9 mouse cellular contexts compared by ENCODE assay signal in genomic region chr14:27022876-27023275, GRCm38 (mm10). TPM values are rescaled to one million over a fixed set of nuclear protein-coding genes. Genes with fewer than 3 reads are reported as not detected.
DNase-seq lines count a peak whose midpoint lies in the region; ATAC-seq and TF ChIP-seq lines count a peak whose summit lies in the region.
"Had no signal": no experiment of that assay in that cellular context is flagged by ENCODE, and none has a peak within 500 bp of the region (broad histone marks: within the 10 kb centered on the region; RNA-seq: fewer than 3 reads in every experiment).

No protein-coding gene starts in this region.

- H3K36me3 ChIP-seq in hindbrain, embryonic 11.5 days (ENCODE audit: control insufficient read depth, insufficient read depth, low read length): no peaks in the 10 kb centered on the region
- H3K36me3 ChIP-seq in hindbrain, embryonic 16.5 days (ENCODE audit: control insufficient read depth, insufficient read depth, low read length): no peaks in the 10 kb centered on the region
- no peaks in the 10 kb centered on the region for H3K36me3 ChIP-seq in ES-Bruce4 (ENCODE audit: control insufficient read depth, insufficient read depth, low read length, poor library complexity, severe bottlenecking)
- no peaks in the 10 kb centered on the region for H3K36me3 ChIP-seq in liver, adult 2 months (ENCODE audit: control insufficient read depth, insufficient read depth, low read length)
- no peaks in the 10 kb centered on the region for H3K36me3 ChIP-seq in spleen, adult 2 months (ENCODE audit: control insufficient read depth, insufficient read depth, low read length)
- H3K36me3 ChIP-seq: neural tube, embryonic 12.5 days had no signal

- H3K27me3 ChIP-seq in hindbrain, embryonic 11.5 days (ENCODE audit: control insufficient read depth, insufficient read depth, low read length): no peaks in the 10 kb centered on the region
- no peaks in the 10 kb centered on the region; the same call in 1 of the 2 replicates for H3K27me3 ChIP-seq in hindbrain, embryonic 16.5 days (replicated peaks; ENCODE audit: control insufficient read depth, insufficient read depth, low read length)
- no peaks in the 10 kb centered on the region for H3K27me3 ChIP-seq in ES-Bruce4 (ENCODE audit: control insufficient read depth, insufficient read depth, low read length, poor library complexity, severe bottlenecking)
- H3K27me3 ChIP-seq in liver, adult 2 months (ENCODE audit: control insufficient read depth, insufficient read depth, low read length): no peaks in the 10 kb centered on the region
- H3K27me3 ChIP-seq in spleen, adult 2 months (ENCODE audit: control insufficient read depth, insufficient read depth, low read length): no peaks in the 10 kb centered on the region
- H3K27me3 ChIP-seq: neural tube, embryonic 12.5 days had no signal

- WGBS in hindbrain, embryonic 11.5 days: 49% methylated on average over 11 of the region's 11 CpGs
- 46% methylated on average over 11 of the region's 11 CpGs for WGBS in hindbrain, embryonic 16.5 days
- WGBS in liver, adult 2 months: 34% methylated on average over 11 of the region's 11 CpGs
- 49% methylated on average over 11 of the region's 11 CpGs for WGBS in spleen, adult 2 months

- DNase-seq in hindbrain, embryonic 11.5 days (ENCODE audit: low spot score): peak; percentile 78
- DNase-seq in 416B (ENCODE audit: low read depth) (peak; percentile 84), adipocyte (ENCODE audit: low spot score) (no peak)
- DNase-seq in cerebellum, postnatal 4 days (ENCODE audit: low spot score in 2 of 2): peak; percentile 50 to 58
- peak; percentile 21 for DNase-seq in liver, adult 2 months (ENCODE audit: extremely low read depth, low read depth, low spot score)
- DNase-seq in spleen, adult 2 months (ENCODE audit: low read depth in 1 of 2, low spot score in 2 of 2): peak; percentile 34 to 52

- no peak for ATAC-seq in hindbrain, embryonic 11.5 days (ENCODE audit: low FRiP score)
- ATAC-seq in hindbrain, embryonic 16.5 days: no peak

- no peaks in the 10 kb centered on the region for H3K4me1 ChIP-seq in hindbrain, embryonic 11.5 days (replicated peaks; ENCODE audit: control insufficient read depth, insufficient read depth, low read length)
- no peaks in the 10 kb centered on the region for H3K4me1 ChIP-seq in hindbrain, embryonic 16.5 days (ENCODE audit: control insufficient read depth, insufficient read depth, low read depth, low read length)
- H3K4me1 ChIP-seq in ES-Bruce4 (ENCODE audit: control insufficient read depth, insufficient read depth, low read length): no peaks in the 10 kb centered on the region
- H3K4me1 ChIP-seq in liver, adult 2 months (ENCODE audit: control insufficient read depth, insufficient read depth, low read length): peaks cover 5% of the 10 kb centered on the region; the same call in 1 of the 2 replicates
- no peaks in the 10 kb centered on the region for H3K4me1 ChIP-seq in spleen, adult 2 months (ENCODE audit: control insufficient read depth, insufficient read depth, insufficient read length)
- H3K4me1 ChIP-seq: neural tube, embryonic 12.5 days had no signal

- no peak overlapping the region for H3K9ac ChIP-seq in hindbrain, embryonic 11.5 days (ENCODE audit: low read depth, low read length)
- H3K9ac ChIP-seq in hindbrain, embryonic 16.5 days (ENCODE audit: low read depth, low read length): no peak overlapping the region
- H3K9ac ChIP-seq in ES-Bruce4 (ENCODE audit: low read depth, poor library complexity, severe bottlenecking): no peak overlapping the region
- H3K9ac ChIP-seq in liver, adult 2 months (ENCODE audit: low read depth, low read length): no peak overlapping the region
- H3K9ac ChIP-seq: neural tube, embryonic 12.5 days had no signal

- H3K4me2 ChIP-seq in hindbrain, embryonic 11.5 days (replicated peaks; ENCODE audit: low read depth, low read length): no peak overlapping the region
- H3K4me2 ChIP-seq in hindbrain, embryonic 16.5 days (ENCODE audit: low read length): no peak overlapping the region
- H3K4me2 ChIP-seq: neural tube, embryonic 12.5 days had no signal

- peak; percentile 92 for TF ChIP-seq CTCF in ES-Bruce4 (IDR thresholded peaks at IDR 0.05; ENCODE audit: low read depth, low read length)
- peak; percentile 92 for TF ChIP-seq CTCF in liver, adult 2 months (IDR thresholded peaks at IDR 0.05; ENCODE audit: low read depth, low read length)
- TF ChIP-seq CTCF in spleen, adult 2 months (IDR thresholded peaks at IDR 0.05; ENCODE audit: extremely low read depth, insufficient read depth, insufficient read length, insufficient replicate concordance): peak; percentile 81; the same call in 1 of the 2 replicates

- no peak overlapping the region for H3K27ac ChIP-seq in hindbrain, embryonic 11.5 days (ENCODE audit: low read depth, low read length)
- H3K27ac ChIP-seq in hindbrain, embryonic 16.5 days (ENCODE audit: low read depth, low read length): no peak overlapping the region
- H3K27ac ChIP-seq in ES-Bruce4 (ENCODE audit: insufficient read depth, low read length): no peak overlapping the region
- H3K27ac ChIP-seq in liver, adult 2 months (replicated peaks; ENCODE audit: insufficient read depth, low read depth, low read length): no peak overlapping the region
- H3K27ac ChIP-seq in spleen, adult 2 months (ENCODE audit: insufficient read depth, low read length): no peak overlapping the region
- H3K27ac ChIP-seq: neural tube, embryonic 12.5 days had no signal

- no peak for TF ChIP-seq POLR2A in ES-Bruce4 (IDR thresholded peaks at IDR 0.05; ENCODE audit: insufficient read depth, low read length)
- no peak for TF ChIP-seq POLR2A in liver, adult 2 months (IDR thresholded peaks at IDR 0.05; ENCODE audit: extremely low read depth, insufficient read depth, low read length)
- no peak for TF ChIP-seq POLR2A in spleen, adult 2 months (IDR thresholded peaks at IDR 0.05; ENCODE audit: low read depth, low read length)

- no peaks in the 10 kb centered on the region for H3K79me2 ChIP-seq in liver, adult 2 months (ENCODE audit: control insufficient read depth, insufficient read depth, low read length)

- TF ChIP-seq EP300 in ES-Bruce4 (IDR thresholded peaks at IDR 0.05; ENCODE audit: insufficient read depth, low read depth, low read length): 0 out of 2 replicates have a peak, but pooled peaks have one; percentile 18

- no peaks in the 10 kb centered on the region for H3K9me3 ChIP-seq in hindbrain, embryonic 11.5 days (ENCODE audit: control insufficient read depth, low read length)
- H3K9me3 ChIP-seq in hindbrain, embryonic 16.5 days (ENCODE audit: control insufficient read depth, low read length): no peaks in the 10 kb centered on the region
- H3K9me3 ChIP-seq in ES-Bruce4 (replicated peaks; ENCODE audit: control insufficient read depth, insufficient read depth, low read length, poor library complexity, severe bottlenecking): no peaks in the 10 kb centered on the region
- H3K9me3 ChIP-seq: neural tube, embryonic 12.5 days had no signal

- no peak overlapping the region for H3K4me3 ChIP-seq in hindbrain, embryonic 11.5 days (ENCODE audit: low read depth, low read length)
- no peak overlapping the region for H3K4me3 ChIP-seq in hindbrain, embryonic 16.5 days (ENCODE audit: low read length)
- H3K4me3 ChIP-seq in ES-Bruce4 (ENCODE audit: low read depth, low read length): no peak overlapping the region
- no peak overlapping the region for H3K4me3 ChIP-seq in liver, adult 2 months (ENCODE audit: insufficient read depth, low read depth, low read length)
- no peak overlapping the region for H3K4me3 ChIP-seq in spleen, adult 2 months (ENCODE audit: extremely low read depth, insufficient read depth, insufficient read length)
- H3K4me3 ChIP-seq: neural tube, embryonic 12.5 days had no signal

RNA-seq across cellular contexts. Expression of gene Il17rd, which starts 15.9 kb away (rescaled TPM):
- polyA plus RNA-seq in hindbrain, embryonic 11.5 days (2014; fragmentation: Nextera tagmentation; extraction: Ambion mirVana): 5.3 and 5.7 TPM in 2 replicates
- 2.5 and 2.8 TPM in 2 replicates for polyA plus RNA-seq in hindbrain, embryonic 16.5 days (2015; fragmentation: Nextera tagmentation; extraction: Ambion mirVana)
- polyA plus RNA-seq in ES-Bruce4 (2011; ENCODE audit: insufficient read depth, insufficient read length, low read depth, missing spikeins): 47.3 and 48.9 TPM in 2 replicates
- 0.54 and 0.55 TPM in 2 replicates for total RNA-seq in liver, adult 2 months (2014; rRNA removed)
- polyA plus RNA-seq in liver, adult 2 months (2012; rRNA removed): 0.12 and 0.16 TPM in 2 replicates
- 0.99 and 1.0 TPM in 2 replicates for polyA plus RNA-seq in spleen, adult 2 months (2012; rRNA removed)

RNA-seq across cellular contexts. Expression of gene Hesx1, which starts 28.7 kb away (rescaled TPM):
- 0.23 TPM in 1 of 2 replicates, not detected in the other for polyA plus RNA-seq in hindbrain, embryonic 11.5 days (2014; fragmentation: Nextera tagmentation; extraction: Ambion mirVana)
- 0.32 and 0.48 TPM in 2 replicates for polyA plus RNA-seq in hindbrain, embryonic 16.5 days (2015; fragmentation: Nextera tagmentation; extraction: Ambion mirVana)
- 1.6 and 3.7 TPM in 2 replicates for polyA plus RNA-seq in ES-Bruce4 (2011; ENCODE audit: insufficient read depth, insufficient read length, low read depth, missing spikeins)
- total RNA-seq in liver, adult 2 months (2014; rRNA removed): not detected in 2 replicates
- polyA plus RNA-seq in liver, adult 2 months (2012; rRNA removed): not detected in 2 replicates
- 0.09 TPM in 1 of 2 replicates, not detected in the other for polyA plus RNA-seq in spleen, adult 2 months (2012; rRNA removed)

RNA-seq across cellular contexts. Expression of gene Appl1, which starts 51.8 kb away (rescaled TPM):
- 47.7 and 62.6 TPM in 2 replicates for polyA plus RNA-seq in hindbrain, embryonic 11.5 days (2014; fragmentation: Nextera tagmentation; extraction: Ambion mirVana)
- 41.9 and 50.7 TPM in 2 replicates for polyA plus RNA-seq in hindbrain, embryonic 16.5 days (2015; fragmentation: Nextera tagmentation; extraction: Ambion mirVana)
- polyA plus RNA-seq in ES-Bruce4 (2011; ENCODE audit: insufficient read depth, insufficient read length, low read depth, missing spikeins): 55.5 and 67.3 TPM in 2 replicates
- total RNA-seq in liver, adult 2 months (2014; rRNA removed): 7.9 and 9.7 TPM in 2 replicates
- polyA plus RNA-seq in liver, adult 2 months (2012; rRNA removed): 1.2 and 1.5 TPM in 2 replicates
- polyA plus RNA-seq in spleen, adult 2 months (2012; rRNA removed): 2.5 and 2.7 TPM in 2 replicates

Comparison
In these comparisons a context has a peak if more than half of its experiments do, and no peak if none do; other contexts are left out.
1. RNA of gene Appl1, which starts 51.8 kb away (polyA plus RNA-seq): 55.5 to 67.3 TPM in ES-Bruce4, 47.7 to 62.6 TPM in hindbrain, embryonic 11.5 days and 41.9 to 50.7 TPM in hindbrain, embryonic 16.5 days; 2.5 to 2.7 TPM in spleen, adult 2 months and 1.2 to 1.5 TPM in liver, adult 2 months; every median in the first group is over 10 times any median in the second.
2. Peak in every context shown above with its lines, with median percentiles within 50 percentile points of each other: CTCF ChIP-seq.